Mouse (Mus musculus): ENCODE measurements around the gene Ets2. TPM values are rescaled to one million over a fixed set of nuclear protein-coding genes. Genes with fewer than 3 reads are reported as not detected.

Ets2 gene
- total and polyA plus RNA-seq, 3 experiments = 15.9 to 23.5 TPM; not detected in 1

DNA sequence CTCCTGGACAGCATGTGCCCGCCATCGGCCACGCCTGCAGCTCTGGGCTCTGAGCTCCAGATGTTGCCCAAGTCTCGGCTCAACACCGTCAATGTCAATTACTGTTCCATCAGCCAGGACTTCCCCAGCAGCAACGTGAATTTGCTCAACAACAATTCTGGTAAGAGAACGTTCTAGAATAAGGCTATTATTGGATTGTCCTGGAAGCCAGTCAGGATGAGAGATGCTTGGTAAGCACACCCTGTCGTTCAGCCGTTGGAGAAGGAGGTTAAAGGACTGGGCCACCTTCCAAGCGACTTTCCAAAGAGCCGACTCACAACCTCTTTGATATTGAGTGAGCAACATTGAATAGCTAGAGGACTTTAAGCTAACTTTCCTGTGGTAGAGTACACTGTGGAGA, 13.2 kb downstream of the Ets2 start:
- H3K9me3 ChIP-seq (replicated peaks; ENCODE audit: insufficient read depth, low read length) = no peaks in the 10 kb centered on the region
- H3K9ac ChIP-seq (ENCODE audit: control insufficient read depth, low read depth, low read length, poor library complexity, severe bottlenecking) = no peak overlapping the region
- H3K79me2 ChIP-seq (ENCODE audit: control insufficient read depth, insufficient read depth, low read length, poor library complexity) = no peaks in the 10 kb centered on the region
- peaks cover 0 to 10% of the 10 kb centered on the region in 2 experiments; a peak in 2 of 4 replicates for H3K36me3 ChIP-seq (ENCODE audit: control insufficient read depth in 1 of 2, insufficient read depth in 2 of 2, low read length in 2 of 2)
- H3K27ac ChIP-seq (ENCODE audit: control insufficient read depth, low read depth, low read length) = no peak overlapping the region
- H3K4me1 ChIP-seq (ENCODE audit: control insufficient read depth in 1 of 2, insufficient read depth in 2 of 2, low read length in 2 of 2) = no peaks in the 10 kb centered on the region
- H3K4me3 ChIP-seq (ENCODE audit: control insufficient read depth in 1 of 2, insufficient read depth in 1 of 2, low read depth in 2 of 2, low read length in 2 of 2) = no peak overlapping the region
- no peak for DNase-seq (ENCODE audit: low read depth, low spot score)
- H3K27me3 ChIP-seq (ENCODE audit: control insufficient read depth in 1 of 2, insufficient read depth in 2 of 2, low read length in 2 of 2) = no peaks in the 10 kb centered on the region
- no peak for TF ChIP-seq E2F4 (IDR thresholded peaks at IDR 0.05; ENCODE audit: borderline replicate concordance, low read depth, low read length)
- TF ChIP-seq ZNF384 (IDR thresholded peaks at IDR 0.05; ENCODE audit: low read depth, low read length) = no peak
- no peak for TF ChIP-seq NELFE (IDR thresholded peaks at IDR 0.05; ENCODE audit: low read depth, low read length)
- no peak for TF ChIP-seq ZKSCAN1 (IDR thresholded peaks at IDR 0.05; ENCODE audit: low read depth, low read length)
- no peak for TF ChIP-seq MAFK (IDR thresholded peaks at IDR 0.05; ENCODE audit: borderline replicate concordance, low read depth, low read length)

GRCm38 (mm10) chr16:95716061-95716706, 14.3 kb downstream of the Ets2 start:
- Histone ChIP-seq H3K79me2 (ENCODE audit: control insufficient read depth, insufficient read depth, low read length, poor library complexity) (no peaks in the 10 kb centered on the region), H3K27ac (ENCODE audit: control insufficient read depth, low read depth, low read length) (no peak overlapping the region), H3K4me1 (ENCODE audit: control insufficient read depth in 1 of 2, insufficient read depth in 2 of 2, low read length in 2 of 2) (no peaks in the 10 kb centered on the region), H3K27me3 (ENCODE audit: control insufficient read depth in 1 of 2, insufficient read depth in 2 of 2, low read length in 2 of 2) (no peaks in the 10 kb centered on the region), H3K9ac (ENCODE audit: control insufficient read depth, low read depth, low read length, poor library complexity, severe bottlenecking) (no peak overlapping the region), H3K36me3 (ENCODE audit: control insufficient read depth in 1 of 2, insufficient read depth in 2 of 2, low read length in 2 of 2) (peaks cover 0 to 10% of the 10 kb centered on the region in 2 experiments; a peak in 2 of 4 replicates), H3K4me3 (ENCODE audit: control insufficient read depth in 1 of 2, insufficient read depth in 1 of 2, low read depth in 2 of 2, low read length in 2 of 2) (no peak overlapping the region), H3K9me3 (replicated peaks; ENCODE audit: insufficient read depth, low read length) (no peaks in the 10 kb centered on the region)
- no peak for DNase-seq (ENCODE audit: low read depth, low spot score)
- TF ChIP-seq USF2 (IDR thresholded peaks at IDR 0.05; ENCODE audit: borderline replicate concordance in 1 of 2, insufficient read depth in 1 of 2, low read depth in 1 of 2, low read length in 2 of 2) = no peak
- TF ChIP-seq EP300 (IDR thresholded peaks at IDR 0.05; ENCODE audit: low read depth in 1 of 2, low read length in 2 of 2) = no peak
- TF ChIP-seq MEF2A (IDR thresholded peaks at IDR 0.05; ENCODE audit: extremely low read depth, insufficient replicate concordance, low read depth, low read length, poor library complexity, severe bottlenecking) = no peak

GRCm38 (mm10) chr16:95717631-95718030, 15.8 kb downstream of the Ets2 start:
- Histone ChIP-seq H3K36me3 (ENCODE audit: control insufficient read depth in 1 of 2, insufficient read depth in 2 of 2, low read length in 2 of 2) (peaks cover 0 to 10% of the 10 kb centered on the region in 2 experiments; a peak in 2 of 4 replicates), H3K27me3 (ENCODE audit: control insufficient read depth in 1 of 2, insufficient read depth in 2 of 2, low read length in 2 of 2) (no peaks in the 10 kb centered on the region), H3K4me1 (ENCODE audit: control insufficient read depth in 1 of 2, insufficient read depth in 2 of 2, low read length in 2 of 2) (no peaks in the 10 kb centered on the region), H3K79me2 (ENCODE audit: control insufficient read depth, insufficient read depth, low read length, poor library complexity) (no peaks in the 10 kb centered on the region), H3K9ac (ENCODE audit: control insufficient read depth, low read depth, low read length, poor library complexity, severe bottlenecking) (no peak overlapping the region), H3K4me3 (ENCODE audit: control insufficient read depth in 1 of 2, insufficient read depth in 1 of 2, low read depth in 2 of 2, low read length in 2 of 2) (no peak overlapping the region), H3K27ac (ENCODE audit: control insufficient read depth, low read depth, low read length) (no peak overlapping the region), H3K9me3 (replicated peaks; ENCODE audit: insufficient read depth, low read length) (no peaks in the 10 kb centered on the region)
- DNase-seq (ENCODE audit: low read depth, low spot score) = no peak
- no peak for TF ChIP-seq KAT2A (conservative IDR thresholded peaks at IDR 0.05; ENCODE audit: low read depth, low read length)
- no peak for TF ChIP-seq SIN3A (IDR thresholded peaks at IDR 0.05; ENCODE audit: low read length)
- no peak for TF ChIP-seq EP300 (IDR thresholded peaks at IDR 0.05; ENCODE audit: low read depth in 1 of 2, low read length in 2 of 2)
- TF ChIP-seq CHD2 (IDR thresholded peaks at IDR 0.05; ENCODE audit: low read length) = no peak
- no peak for TF ChIP-seq HCFC1 (IDR thresholded peaks at IDR 0.05; ENCODE audit: low read depth, low read length)
- TF ChIP-seq RAD21 (IDR thresholded peaks at IDR 0.05; ENCODE audit: low read depth, low read length) = no peak
- no peak for TF ChIP-seq CHD1 (IDR thresholded peaks at IDR 0.05; ENCODE audit: low read depth, low read length)
- TF ChIP-seq NELFE (IDR thresholded peaks at IDR 0.05; ENCODE audit: low read depth, low read length) = no peak

Measured in MEL (cell line).